Comparison of ENCODE assay signal across 23 mouse cellular contexts in the genomic region with DNA sequence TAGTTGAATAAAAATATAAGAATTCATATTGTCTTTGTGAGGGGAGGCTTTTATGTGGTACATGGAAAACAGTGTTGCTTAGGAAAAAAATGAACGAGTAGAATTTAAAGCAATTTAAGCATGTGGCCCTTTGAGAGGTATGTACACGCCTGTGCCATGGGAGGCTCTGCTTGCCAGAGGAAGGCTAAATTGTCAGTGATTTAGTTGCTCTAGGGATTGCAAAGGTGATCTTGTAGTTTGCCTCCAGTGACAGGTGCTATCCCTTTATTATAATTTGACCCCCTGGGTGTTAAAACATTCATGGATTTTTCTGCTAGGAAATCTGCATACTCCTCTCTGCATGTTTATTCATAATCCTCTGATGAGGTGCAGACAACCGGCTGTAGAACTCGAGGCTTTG.
A peak's percentile ranks its signal among the peaks of the same experiment; 100 is the strongest.
DNase-seq lines count a peak whose midpoint lies in the region; ATAC-seq and TF ChIP-seq lines count a peak whose summit lies in the region.
"Had no signal": no experiment of that assay in that cellular context is flagged by ENCODE, and none has a peak within 500 bp of the region (broad histone marks: within the 10 kb centered on the region; RNA-seq: fewer than 3 reads in every experiment).

No protein-coding gene starts in this region.

- H3K9ac ChIP-seq in hindbrain, embryonic 11.5 days (ENCODE audit: low read depth, low read length), result no peak overlapping the region
- H3K9ac ChIP-seq in midbrain, embryonic 13.5 days (replicated peaks), result no peak overlapping the region
- H3K9ac ChIP-seq in midbrain, embryonic 11.5 days (ENCODE audit: low read length), result no peak overlapping the region
- H3K9ac ChIP-seq in midbrain, embryonic 14.5 days (replicated peaks; ENCODE audit: low read length), result no peak overlapping the region
- H3K9ac ChIP-seq: embryonic facial prominence, embryonic 13.5 days; forebrain, embryonic 15.5 days had no signal

- DNase-seq in hindbrain, embryonic 11.5 days (ENCODE audit: low spot score), result no peak
- no peak for DNase-seq in hindbrain, embryonic 10.5 days (ENCODE audit: low spot score)
- DNase-seq in midbrain, embryonic 11.5 days (ENCODE audit: low spot score, missing footprints), result no peak
- DNase-seq in midbrain, embryonic 14.5 days, result peak; percentile 63
- no peak for DNase-seq in frontal cortex, postnatal 10 days (ENCODE audit: low spot score in 2 of 2)
- DNase-seq in layer of hippocampus, adult 2 months (ENCODE audit: low spot score in 2 of 2), result no peak
- DNase-seq: adrenal gland, adult 2 months; adrenal gland, postnatal 36 days; cerebellum, adult 11 months; cerebellum, adult 9-10 months; cerebellum, postnatal 25 days; gastrocnemius, postnatal 10 days; heart, adult 18-20 months; heart, postnatal 10 days; heart, postnatal 4 days had no signal

- H3K4me1 ChIP-seq in hindbrain, embryonic 11.5 days (replicated peaks; ENCODE audit: control insufficient read depth, insufficient read depth, low read length), result no peaks in the 10 kb centered on the region
- H3K4me1 ChIP-seq in hindbrain, embryonic 10.5 days (replicated peaks), result no peaks in the 10 kb centered on the region
- H3K4me1 ChIP-seq in midbrain, embryonic 13.5 days (replicated peaks), result 0 out of 2 replicates have a peak, but pooled peaks cover 4% of the 10 kb centered on the region
- no peaks in the 10 kb centered on the region for H3K4me1 ChIP-seq in midbrain, embryonic 11.5 days (ENCODE audit: control insufficient read depth, insufficient read depth, low read length)
- no peaks in the 10 kb centered on the region for H3K4me1 ChIP-seq in midbrain, embryonic 14.5 days (ENCODE audit: control insufficient read depth, insufficient read depth, low read length)
- H3K4me1 ChIP-seq: embryonic facial prominence, embryonic 13.5 days; forebrain, embryonic 15.5 days; heart, embryonic 10.5 days had no signal

- H3K4me2 ChIP-seq in hindbrain, embryonic 11.5 days (replicated peaks; ENCODE audit: low read depth, low read length), result no peak overlapping the region
- H3K4me2 ChIP-seq in midbrain, embryonic 13.5 days (replicated peaks), result no peak overlapping the region
- H3K4me2 ChIP-seq in midbrain, embryonic 11.5 days, result no peak overlapping the region
- no peak overlapping the region for H3K4me2 ChIP-seq in midbrain, embryonic 14.5 days (ENCODE audit: low read length)
- H3K4me2 ChIP-seq: embryonic facial prominence, embryonic 13.5 days; forebrain, embryonic 15.5 days had no signal

- H3K9me3 ChIP-seq in hindbrain, embryonic 11.5 days (ENCODE audit: control insufficient read depth, low read length), result no peaks in the 10 kb centered on the region
- no peaks in the 10 kb centered on the region for H3K9me3 ChIP-seq in hindbrain, embryonic 10.5 days
- H3K9me3 ChIP-seq in midbrain, embryonic 13.5 days, result no peaks in the 10 kb centered on the region
- H3K9me3 ChIP-seq in midbrain, embryonic 11.5 days (ENCODE audit: control insufficient read depth, low read length), result no peaks in the 10 kb centered on the region
- no peaks in the 10 kb centered on the region for H3K9me3 ChIP-seq in midbrain, embryonic 14.5 days (ENCODE audit: control insufficient read depth, low read length)
- H3K9me3 ChIP-seq: embryonic facial prominence, embryonic 13.5 days; forebrain, embryonic 15.5 days; heart, embryonic 10.5 days had no signal

- WGBS in hindbrain, embryonic 11.5 days, result 77% methylated on average over 4 of the region's 4 CpGs
- 73% methylated on average over 4 of the region's 4 CpGs for WGBS in hindbrain, embryonic 10.5 days
- 51% methylated on average over 4 of the region's 4 CpGs for WGBS in midbrain, embryonic 13.5 days
- 74% methylated on average over 4 of the region's 4 CpGs for WGBS in midbrain, embryonic 11.5 days
- 39% methylated on average over 4 of the region's 4 CpGs for WGBS in midbrain, embryonic 14.5 days

- no peak overlapping the region for H3K27ac ChIP-seq in hindbrain, embryonic 11.5 days (ENCODE audit: low read depth, low read length)
- H3K27ac ChIP-seq in hindbrain, embryonic 10.5 days, result no peak overlapping the region
- H3K27ac ChIP-seq in midbrain, embryonic 13.5 days, result no peak overlapping the region
- H3K27ac ChIP-seq in midbrain, embryonic 11.5 days (ENCODE audit: low read depth, low read length), result no peak overlapping the region
- 0 out of 2 replicates have a peak overlapping the region, but pooled peaks have one; percentile 22 for H3K27ac ChIP-seq in midbrain, embryonic 14.5 days (replicated peaks; ENCODE audit: low read depth, low read length)
- no peak overlapping the region for H3K27ac ChIP-seq in layer of hippocampus, adult 2 months
- H3K27ac ChIP-seq: embryonic facial prominence, embryonic 13.5 days; forebrain, embryonic 15.5 days; heart, embryonic 10.5 days had no signal

- no peaks in the 10 kb centered on the region for H3K27me3 ChIP-seq in hindbrain, embryonic 11.5 days (ENCODE audit: control insufficient read depth, insufficient read depth, low read length)
- no peaks in the 10 kb centered on the region for H3K27me3 ChIP-seq in hindbrain, embryonic 10.5 days (ENCODE audit: insufficient read depth, poor library complexity, severe bottlenecking)
- no peaks in the 10 kb centered on the region for H3K27me3 ChIP-seq in midbrain, embryonic 13.5 days
- no peaks in the 10 kb centered on the region for H3K27me3 ChIP-seq in midbrain, embryonic 11.5 days (ENCODE audit: control insufficient read depth, insufficient read depth, low read length)
- no peaks in the 10 kb centered on the region for H3K27me3 ChIP-seq in midbrain, embryonic 14.5 days (ENCODE audit: control insufficient read depth, insufficient read depth, low read length)
- H3K27me3 ChIP-seq: CH12.LX; embryonic facial prominence, embryonic 13.5 days; forebrain, embryonic 15.5 days had no signal

- H3K36me3 ChIP-seq in hindbrain, embryonic 11.5 days (ENCODE audit: control insufficient read depth, insufficient read depth, low read length), result no peaks in the 10 kb centered on the region
- H3K36me3 ChIP-seq in hindbrain, embryonic 10.5 days, result no peaks in the 10 kb centered on the region
- no peaks in the 10 kb centered on the region for H3K36me3 ChIP-seq in midbrain, embryonic 13.5 days
- H3K36me3 ChIP-seq in midbrain, embryonic 11.5 days (ENCODE audit: control insufficient read depth, insufficient read depth, low read length), result no peaks in the 10 kb centered on the region
- H3K36me3 ChIP-seq in midbrain, embryonic 14.5 days (ENCODE audit: control insufficient read depth, insufficient read depth, low read length), result no peaks in the 10 kb centered on the region
- H3K36me3 ChIP-seq: embryonic facial prominence, embryonic 13.5 days; forebrain, embryonic 15.5 days; heart, embryonic 10.5 days had no signal

- no peak for TF ChIP-seq CTCF in layer of hippocampus, adult 2 months (conservative IDR thresholded peaks at IDR 0.05)

- H3K4me3 ChIP-seq in hindbrain, embryonic 11.5 days (ENCODE audit: low read depth, low read length), result no peak overlapping the region
- H3K4me3 ChIP-seq in hindbrain, embryonic 10.5 days, result no peak overlapping the region
- H3K4me3 ChIP-seq in midbrain, embryonic 13.5 days (replicated peaks), result no peak overlapping the region
- no peak overlapping the region for H3K4me3 ChIP-seq in midbrain, embryonic 11.5 days (ENCODE audit: low read depth, low read length)
- no peak overlapping the region for H3K4me3 ChIP-seq in midbrain, embryonic 14.5 days (replicated peaks; ENCODE audit: low read depth, low read length)
- no peak overlapping the region for H3K4me3 ChIP-seq in layer of hippocampus, adult 2 months
- H3K4me3 ChIP-seq: embryonic facial prominence, embryonic 13.5 days; forebrain, embryonic 15.5 days; heart, embryonic 10.5 days had no signal

- 0 out of 2 replicates have a peak, but pooled peaks have one; percentile 61 for ATAC-seq in hindbrain, embryonic 11.5 days (ENCODE audit: low FRiP score)
- peak; percentile 58; the same call in 1 of the 2 replicates for ATAC-seq in midbrain, embryonic 13.5 days
- ATAC-seq in midbrain, embryonic 11.5 days (ENCODE audit: low FRiP score), result no peak; the same call in 1 of the 2 replicates
- peak; percentile 50; the same call in 1 of the 2 replicates for ATAC-seq in midbrain, embryonic 14.5 days (ENCODE audit: low FRiP score, low TSS enrichment)
- ATAC-seq: activated CD4-positive, CD25-positive, alpha-beta regulatory T cell, adult 4 months; forebrain, embryonic 15.5 days; intestine, embryonic 16.5 days; Patski had no signal
